ENCODE assay signal across 7 mouse cellular contexts in the genomic region with DNA sequence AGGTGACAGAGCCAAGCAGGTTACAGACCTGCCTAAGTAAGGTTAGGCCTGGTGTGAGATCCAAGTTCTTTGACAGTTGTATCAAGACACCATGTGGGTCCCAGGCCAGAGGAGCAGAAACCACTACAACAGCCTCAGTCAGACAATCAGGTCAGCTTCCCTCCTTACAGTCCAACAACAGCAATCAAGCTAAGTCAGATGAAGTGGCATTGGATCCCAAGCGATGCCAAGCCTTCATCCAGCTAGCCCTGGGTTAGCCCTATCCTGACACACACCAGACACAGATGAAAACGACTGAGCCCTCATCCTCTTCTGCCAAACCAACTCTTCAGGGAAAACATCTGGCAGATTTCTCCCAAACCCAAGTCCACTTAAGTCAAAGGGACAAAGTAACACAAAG. TPM values are rescaled to one million over a fixed set of nuclear protein-coding genes. Genes with fewer than 3 reads are reported as not detected.
DNase-seq lines count a peak whose midpoint lies in the region; ATAC-seq and TF ChIP-seq lines count a peak whose summit lies in the region.

No protein-coding gene starts in this region.

- 46% methylated on average over 2 of the region's 2 CpGs for WGBS in lung, embryonic 16.5 days
- WGBS in intestine, postnatal 0 days = 56% methylated on average over 2 of the region's 2 CpGs
- WGBS in neural tube, embryonic 15.5 days = 60% methylated on average over 2 of the region's 2 CpGs

- no peak for TF ChIP-seq CTCF in embryonic fibroblast, embryonic 13.5 days (IDR thresholded peaks at IDR 0.05; ENCODE audit: borderline replicate concordance, insufficient read depth, low read length)
- no peak for TF ChIP-seq CTCF in intestine, postnatal 0 days (IDR thresholded peaks at IDR 0.05; ENCODE audit: low read depth)

- peaks cover 42% of the 10 kb centered on the region for H3K4me1 ChIP-seq in lung, embryonic 16.5 days (replicated peaks; ENCODE audit: control insufficient read depth, insufficient read depth, low read length)
- peaks cover 23% of the 10 kb centered on the region for H3K4me1 ChIP-seq in embryonic fibroblast, embryonic 13.5 days (ENCODE audit: control insufficient read depth, insufficient read depth, low read length)
- H3K4me1 ChIP-seq in intestine, postnatal 0 days (replicated peaks; ENCODE audit: control insufficient read depth, insufficient read depth, low read length) = peaks cover 17% of the 10 kb centered on the region; the same call in 1 of the 2 replicates
- peaks cover 61% of the 10 kb centered on the region for H3K4me1 ChIP-seq in neural tube, embryonic 15.5 days

- H3K27me3 ChIP-seq in lung, embryonic 16.5 days (ENCODE audit: control insufficient read depth, insufficient read depth, low read depth, low read length) = no peaks in the 10 kb centered on the region
- no peaks in the 10 kb centered on the region for H3K27me3 ChIP-seq in intestine, postnatal 0 days (replicated peaks; ENCODE audit: control insufficient read depth, insufficient read depth, low read length)
- H3K27me3 ChIP-seq in neural tube, embryonic 15.5 days (replicated peaks) = no peaks in the 10 kb centered on the region

- peak overlapping the region; percentile 63 for H3K4me3 ChIP-seq in lung, embryonic 16.5 days (ENCODE audit: low read length)
- H3K4me3 ChIP-seq in embryonic fibroblast, embryonic 13.5 days (ENCODE audit: insufficient read depth, low read length) = no peak overlapping the region
- no peak overlapping the region for H3K4me3 ChIP-seq in intestine, postnatal 0 days (ENCODE audit: low read depth, low read length)
- H3K4me3 ChIP-seq in neural tube, embryonic 15.5 days (replicated peaks) = peak overlapping the region; percentile 75

- no peak for TF ChIP-seq POLR2A in embryonic fibroblast, embryonic 13.5 days (IDR thresholded peaks at IDR 0.05; ENCODE audit: low read depth, low read length)

- peak overlapping the region; percentile 73 for H3K4me2 ChIP-seq in lung, embryonic 16.5 days (ENCODE audit: low read depth, low read length)
- H3K4me2 ChIP-seq in intestine, postnatal 0 days (replicated peaks; ENCODE audit: low read depth) = peak overlapping the region; percentile 95; the same call in 1 of the 2 replicates
- peak overlapping the region; percentile 76 for H3K4me2 ChIP-seq in neural tube, embryonic 15.5 days

- no peak for ATAC-seq in lung, embryonic 16.5 days (ENCODE audit: low read depth)
- no peak for ATAC-seq in intestine, postnatal 0 days
- no peak for ATAC-seq in neural tube, embryonic 15.5 days (ENCODE audit: low FRiP score)

- no peak for DNase-seq in lung, postnatal 4 days
- no peak for DNase-seq in c-Kit-positive CD71-positive TER-119-positive erythroid progenitor cells, embryonic 14.5 days (ENCODE audit: low spot score)
- DNase-seq in testis, postnatal 14 days (ENCODE audit: low spot score) = no peak

- no peaks in the 10 kb centered on the region for H3K36me3 ChIP-seq in lung, embryonic 16.5 days (ENCODE audit: control insufficient read depth, insufficient read depth, low read length)
- no peaks in the 10 kb centered on the region for H3K36me3 ChIP-seq in intestine, postnatal 0 days (ENCODE audit: control insufficient read depth, insufficient read depth)
- no peaks in the 10 kb centered on the region for H3K36me3 ChIP-seq in neural tube, embryonic 15.5 days

- no peaks in the 10 kb centered on the region for H3K9me3 ChIP-seq in lung, embryonic 16.5 days (ENCODE audit: control insufficient read depth, low read length)
- no peaks in the 10 kb centered on the region for H3K9me3 ChIP-seq in intestine, postnatal 0 days (ENCODE audit: control insufficient read depth)
- H3K9me3 ChIP-seq in neural tube, embryonic 15.5 days (replicated peaks) = no peaks in the 10 kb centered on the region

- H3K9ac ChIP-seq in lung, embryonic 16.5 days (ENCODE audit: low read length) = peak overlapping the region; percentile 81
- no peak overlapping the region for H3K9ac ChIP-seq in intestine, postnatal 0 days (ENCODE audit: low read depth, low read length)
- peak overlapping the region; percentile 96; the same call in 1 of the 2 replicates for H3K9ac ChIP-seq in neural tube, embryonic 15.5 days (replicated peaks)

- H3K27ac ChIP-seq in lung, embryonic 16.5 days (ENCODE audit: low read length) = peak overlapping the region; percentile 93
- H3K27ac ChIP-seq in embryonic fibroblast, embryonic 13.5 days (ENCODE audit: insufficient read depth, low read length) = peak overlapping the region; percentile 98
- H3K27ac ChIP-seq in intestine, postnatal 0 days (ENCODE audit: low read depth, low read length) = no peak overlapping the region
- peak overlapping the region; percentile 99 for H3K27ac ChIP-seq in neural tube, embryonic 15.5 days (replicated peaks)

RNA-seq across cellular contexts. Expression of gene Bicra, which starts 2.2 kb away (rescaled TPM):
- polyA plus RNA-seq in lung, embryonic 16.5 days (2015; fragmentation: Nextera tagmentation; extraction: Ambion mirVana) = 5.9 TPM in 2 replicates
- polyA plus RNA-seq in embryonic fibroblast, embryonic 13.5 days (2011; ENCODE audit: insufficient read length, low read depth, missing spikeins) = 10.8 and 12.1 TPM in 2 replicates
- polyA plus RNA-seq in intestine, postnatal 0 days (2015; fragmentation: Nextera tagmentation; extraction: Ambion mirVana) = 1.6 and 1.7 TPM in 2 replicates
- polyA plus RNA-seq in neural tube, embryonic 15.5 days (2015; fragmentation: Nextera tagmentation; extraction: Ambion mirVana) = 6.6 and 7.3 TPM in 2 replicates

RNA-seq across cellular contexts. Expression of gene Zfp541, which starts 16.1 kb away (rescaled TPM):
- 0.06 TPM in 1 of 2 replicates, not detected in the other for polyA plus RNA-seq in lung, embryonic 16.5 days (2015; fragmentation: Nextera tagmentation; extraction: Ambion mirVana)
- polyA plus RNA-seq in embryonic fibroblast, embryonic 13.5 days (2011; ENCODE audit: insufficient read length, low read depth, missing spikeins) = not detected in 2 replicates
- polyA plus RNA-seq in intestine, postnatal 0 days (2015; fragmentation: Nextera tagmentation; extraction: Ambion mirVana) = 0.14 TPM in 1 of 2 replicates, not detected in the other
- 0.15 and 0.17 TPM in 2 replicates for polyA plus RNA-seq in neural tube, embryonic 15.5 days (2015; fragmentation: Nextera tagmentation; extraction: Ambion mirVana)

RNA-seq across cellular contexts. Expression of gene Napa, which starts 52.7 kb away (rescaled TPM):
- 167 and 202 TPM in 2 replicates for polyA plus RNA-seq in lung, embryonic 16.5 days (2015; fragmentation: Nextera tagmentation; extraction: Ambion mirVana)
- 150 and 185 TPM in 2 replicates for polyA plus RNA-seq in embryonic fibroblast, embryonic 13.5 days (2011; ENCODE audit: insufficient read length, low read depth, missing spikeins)
- 201 and 204 TPM in 2 replicates for polyA plus RNA-seq in intestine, postnatal 0 days (2015; fragmentation: Nextera tagmentation; extraction: Ambion mirVana)
- 236 and 238 TPM in 2 replicates for polyA plus RNA-seq in neural tube, embryonic 15.5 days (2015; fragmentation: Nextera tagmentation; extraction: Ambion mirVana)

Comparison
In these comparisons a context has a peak if more than half of its experiments do, and no peak if none do; other contexts are left out.
1. H3K4me3 ChIP-seq: peak in lung, embryonic 16.5 days (single experiment) and neural tube, embryonic 15.5 days (single experiment); none in embryonic fibroblast, embryonic 13.5 days (single experiment) and intestine, postnatal 0 days (single experiment).
2. Peak in every context shown above with its lines, with median percentiles within 50 percentile points of each other: H3K4me2 ChIP-seq.